Comparison of ENCODE assay signal across 21 mouse cellular contexts in genomic region chr14:110543303-110544134, GRCm38 (mm10).
DNase-seq lines count a peak whose midpoint lies in the region; ATAC-seq and TF ChIP-seq lines count a peak whose summit lies in the region.
"Had no signal": no experiment of that assay in that cellular context is flagged by ENCODE, and none has a peak within 500 bp of the region (broad histone marks: within the 10 kb centered on the region; RNA-seq: fewer than 3 reads in every experiment).

No protein-coding gene starts in this region.

- no peak for TF ChIP-seq CTCF in kidney, postnatal 0 days (IDR thresholded peaks at IDR 0.05; ENCODE audit: low read depth)
- no peak for TF ChIP-seq CTCF in lung, adult 2 months (IDR thresholded peaks at IDR 0.05; ENCODE audit: insufficient read depth, low read length)

- H3K9ac ChIP-seq in forebrain, embryonic 14.5 days (ENCODE audit: low read length): no peak overlapping the region
- H3K9ac ChIP-seq in forebrain, embryonic 16.5 days (replicated peaks; ENCODE audit: low read depth, low read length): no peak overlapping the region
- no peak overlapping the region for H3K9ac ChIP-seq in kidney, postnatal 0 days (ENCODE audit: low read depth, low read length)
- no peak overlapping the region for H3K9ac ChIP-seq in kidney, embryonic 14.5 days (ENCODE audit: low read depth, low read length)
- H3K9ac ChIP-seq in lung, embryonic 16.5 days (ENCODE audit: low read length): no peak overlapping the region
- H3K9ac ChIP-seq: forebrain, embryonic 13.5 days; hindbrain, embryonic 13.5 days had no signal

- no peak for ATAC-seq in forebrain, embryonic 14.5 days
- ATAC-seq in forebrain, embryonic 16.5 days: no peak
- no peak for ATAC-seq in kidney, postnatal 0 days (replicated peaks; ENCODE audit: low FRiP score, low read depth)
- ATAC-seq in kidney, embryonic 14.5 days (ENCODE audit: low FRiP score, low TSS enrichment): no peak
- ATAC-seq in lung, embryonic 16.5 days (ENCODE audit: low read depth): peak; percentile 88
- no peak for ATAC-seq in granulocyte monocyte progenitor cell, adult 5-6 weeks (replicated peaks; ENCODE audit: poor library complexity, severe bottlenecking)
- ATAC-seq: forebrain, embryonic 13.5 days; hindbrain, postnatal 0 days; inflammation-experienced regulatory T-cells, adult 6 months; Patski had no signal

- H3K4me1 ChIP-seq in forebrain, embryonic 14.5 days (ENCODE audit: control insufficient read depth, insufficient read depth, low read length): peaks cover 2% of the 10 kb centered on the region; the same call in 1 of the 2 replicates
- H3K4me1 ChIP-seq in forebrain, embryonic 16.5 days (replicated peaks; ENCODE audit: control insufficient read depth, insufficient read depth, low read length): no peaks in the 10 kb centered on the region
- no peaks in the 10 kb centered on the region for H3K4me1 ChIP-seq in kidney, postnatal 0 days (replicated peaks; ENCODE audit: insufficient read depth, low read length)
- H3K4me1 ChIP-seq in kidney, embryonic 14.5 days (ENCODE audit: control insufficient read depth, insufficient read depth, low read length): no peaks in the 10 kb centered on the region
- no peaks in the 10 kb centered on the region for H3K4me1 ChIP-seq in lung, embryonic 16.5 days (replicated peaks; ENCODE audit: control insufficient read depth, insufficient read depth, low read length)
- H3K4me1 ChIP-seq in lung, adult 2 months (ENCODE audit: control insufficient read depth, insufficient read depth, low read length): no peaks in the 10 kb centered on the region
- H3K4me1 ChIP-seq: forebrain, embryonic 10.5 days; forebrain, embryonic 13.5 days; hindbrain, embryonic 13.5 days had no signal

- DNase-seq in forebrain, embryonic 14.5 days (ENCODE audit: low spot score): peak; percentile 40
- peak; percentile 61 for DNase-seq in kidney, postnatal 0 days (ENCODE audit: low spot score)
- DNase-seq in lung, adult 2 months: no peak
- DNase-seq in retina, embryonic 14.5 days (ENCODE audit: low spot score): peak; percentile 43
- DNase-seq: adrenal gland, postnatal 10 days; cerebellum, adult 11-12 months; cerebellum, adult 8-10 months; cerebellum, postnatal 10 days; gastrocnemius, postnatal 25 days; heart, adult 2 months had no signal

- no peaks in the 10 kb centered on the region for H3K9me3 ChIP-seq in forebrain, embryonic 14.5 days (replicated peaks; ENCODE audit: control insufficient read depth, low read length)
- no peaks in the 10 kb centered on the region for H3K9me3 ChIP-seq in forebrain, embryonic 16.5 days (ENCODE audit: control insufficient read depth, low read length)
- H3K9me3 ChIP-seq in kidney, postnatal 0 days (replicated peaks; ENCODE audit: low read length): no peaks in the 10 kb centered on the region
- H3K9me3 ChIP-seq in kidney, embryonic 14.5 days (ENCODE audit: control insufficient read depth, low read length): no peaks in the 10 kb centered on the region
- no peaks in the 10 kb centered on the region for H3K9me3 ChIP-seq in lung, embryonic 16.5 days (ENCODE audit: control insufficient read depth, low read length)
- H3K9me3 ChIP-seq: forebrain, embryonic 10.5 days; forebrain, embryonic 13.5 days; hindbrain, embryonic 13.5 days had no signal

- WGBS in forebrain, embryonic 14.5 days: 56% methylated on average over 4 of the region's 4 CpGs
- WGBS in forebrain, embryonic 16.5 days: 50% methylated on average over 4 of the region's 4 CpGs
- WGBS in kidney, postnatal 0 days: 60% methylated on average over 4 of the region's 4 CpGs
- WGBS in kidney, embryonic 14.5 days: 64% methylated on average over 4 of the region's 4 CpGs
- 37% methylated on average over 4 of the region's 4 CpGs for WGBS in lung, embryonic 16.5 days
- 58% methylated on average over 4 of the region's 4 CpGs for WGBS in lung, adult 2 months

- no peak for TF ChIP-seq POLR2A in lung, adult 2 months (IDR thresholded peaks at IDR 0.05; ENCODE audit: borderline replicate concordance, extremely low read depth, low read depth, low read length)

- H3K27ac ChIP-seq in forebrain, embryonic 14.5 days (ENCODE audit: low read depth, low read length): no peak overlapping the region
- H3K27ac ChIP-seq in forebrain, embryonic 16.5 days (ENCODE audit: low read length): no peak overlapping the region
- H3K27ac ChIP-seq in kidney, postnatal 0 days: no peak overlapping the region
- no peak overlapping the region for H3K27ac ChIP-seq in kidney, embryonic 14.5 days (ENCODE audit: low read depth, low read length)
- H3K27ac ChIP-seq in lung, embryonic 16.5 days (ENCODE audit: low read length): no peak overlapping the region
- H3K27ac ChIP-seq: forebrain, embryonic 10.5 days; forebrain, embryonic 13.5 days; heart, adult 2 months; hindbrain, embryonic 13.5 days; hindbrain, postnatal 0 days had no signal

- no peak overlapping the region for H3K4me3 ChIP-seq in forebrain, embryonic 14.5 days (ENCODE audit: low read depth, low read length)
- H3K4me3 ChIP-seq in forebrain, embryonic 16.5 days (replicated peaks; ENCODE audit: low read length): no peak overlapping the region
- no peak overlapping the region for H3K4me3 ChIP-seq in kidney, postnatal 0 days (replicated peaks; ENCODE audit: low read depth, low read length)
- H3K4me3 ChIP-seq in kidney, embryonic 14.5 days (ENCODE audit: low read length): no peak overlapping the region
- H3K4me3 ChIP-seq in lung, embryonic 16.5 days (ENCODE audit: low read length): no peak overlapping the region
- H3K4me3 ChIP-seq in lung, adult 2 months (replicated peaks; ENCODE audit: extremely low read depth, low read depth, low read length): no peak overlapping the region
- H3K4me3 ChIP-seq: forebrain, embryonic 10.5 days; forebrain, embryonic 13.5 days; heart, adult 2 months; hindbrain, embryonic 13.5 days had no signal

- no peaks in the 10 kb centered on the region for H3K36me3 ChIP-seq in forebrain, embryonic 14.5 days (ENCODE audit: control insufficient read depth, insufficient read depth, low read length)
- H3K36me3 ChIP-seq in forebrain, embryonic 16.5 days (ENCODE audit: control insufficient read depth, insufficient read depth): no peaks in the 10 kb centered on the region
- H3K36me3 ChIP-seq in kidney, postnatal 0 days (ENCODE audit: insufficient read depth, low read length): no peaks in the 10 kb centered on the region
- no peaks in the 10 kb centered on the region for H3K36me3 ChIP-seq in kidney, embryonic 14.5 days (ENCODE audit: control insufficient read depth, insufficient read depth, low read length)
- H3K36me3 ChIP-seq in lung, embryonic 16.5 days (ENCODE audit: control insufficient read depth, insufficient read depth, low read length): no peaks in the 10 kb centered on the region
- H3K36me3 ChIP-seq: forebrain, embryonic 10.5 days; hindbrain, embryonic 13.5 days had no signal

- no peak overlapping the region for H3K4me2 ChIP-seq in forebrain, embryonic 14.5 days (ENCODE audit: low read length)
- no peak overlapping the region for H3K4me2 ChIP-seq in forebrain, embryonic 16.5 days (ENCODE audit: low read length)
- H3K4me2 ChIP-seq in kidney, postnatal 0 days (ENCODE audit: low read length): no peak overlapping the region
- H3K4me2 ChIP-seq in kidney, embryonic 14.5 days (replicated peaks; ENCODE audit: low read depth, low read length): no peak overlapping the region
- no peak overlapping the region for H3K4me2 ChIP-seq in lung, embryonic 16.5 days (ENCODE audit: low read depth, low read length)
- H3K4me2 ChIP-seq: forebrain, embryonic 13.5 days; heart, embryonic 11.5 days; hindbrain, embryonic 13.5 days had no signal

- no peaks in the 10 kb centered on the region for H3K27me3 ChIP-seq in forebrain, embryonic 14.5 days (replicated peaks; ENCODE audit: control insufficient read depth, insufficient read depth, low read length)
- no peaks in the 10 kb centered on the region for H3K27me3 ChIP-seq in forebrain, embryonic 16.5 days (replicated peaks; ENCODE audit: control insufficient read depth, insufficient read depth, low read length)
- H3K27me3 ChIP-seq in kidney, postnatal 0 days (ENCODE audit: insufficient read depth, low read length): no peaks in the 10 kb centered on the region
- H3K27me3 ChIP-seq in kidney, embryonic 14.5 days (ENCODE audit: control insufficient read depth, insufficient read depth, low read length): no peaks in the 10 kb centered on the region
- no peaks in the 10 kb centered on the region for H3K27me3 ChIP-seq in lung, embryonic 16.5 days (ENCODE audit: control insufficient read depth, insufficient read depth, low read depth, low read length)
- H3K27me3 ChIP-seq: forebrain, embryonic 13.5 days; hindbrain, embryonic 13.5 days; Patski had no signal
